Mouse (Mus musculus) splenic B cell, adult 2 months (primary cell): ENCODE measurements around the gene A630023A22Rik.

Source experiments
- DNase-seq: peaks from one replicate; pipeline ENCODE4 v3.0.0-alpha.2; 2011; ENCODE audit warnings: low read depth, low spot score
- H3K27me3 ChIP-seq: 2 replicates; pipeline ENCODE4 v1.6.1; 2012; ENCODE audit warnings: mild to moderate bottlenecking, low read length, moderate library complexity, mixed read lengths; ENCODE audit not compliant: control insufficient read depth, poor library complexity, insufficient read depth, severe bottlenecking
- H3K36me3 ChIP-seq: 2 replicates; pipeline ENCODE4 v1.6.1; 2012; ENCODE audit warnings: mild to moderate bottlenecking, low read length, moderate library complexity, mixed read lengths; ENCODE audit not compliant: control insufficient read depth, poor library complexity, insufficient read depth, severe bottlenecking

The A630023A22Rik gene

DNA sequence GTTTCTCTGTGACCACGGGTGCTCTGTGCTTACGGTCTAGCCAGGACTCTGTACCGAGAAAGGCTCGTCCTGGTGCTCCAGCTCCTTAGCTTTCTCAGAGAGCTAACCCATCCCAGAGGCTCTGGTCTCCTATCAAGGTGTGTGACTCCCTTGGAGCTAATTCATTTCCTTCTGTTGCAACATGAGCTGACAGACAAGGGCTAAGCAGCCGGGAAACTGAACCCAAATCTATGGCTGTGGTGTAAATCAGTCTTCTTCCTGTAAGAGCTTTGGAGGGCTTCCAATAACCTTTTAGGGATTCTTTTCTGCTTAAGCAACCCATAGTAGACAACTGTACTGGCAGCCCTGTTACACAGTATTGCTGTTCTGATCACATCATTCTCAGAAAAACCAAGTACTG, at the start of gene A630023A22Rik:
Gene A630023A22Rik (minus strand): TSS at position 154 of the 400 bp plus-strand sequence.
- Histone ChIP-seq H3K36me3 (no peaks in the 10 kb centered on the region), H3K27me3 (no peaks in the 10 kb centered on the region)
- DNase-seq = no peak

GRCm38 (mm10) chr14:34152342-34152741, 49.8 kb upstream of the A630023A22Rik start, which contains the start of gene Npy4r:
Gene Npy4r, minus strand, starts transcription at chr14:34152489.
- no peak for DNase-seq
- Histone ChIP-seq H3K36me3 (no peaks in the 10 kb centered on the region), H3K27me3 (no peaks in the 10 kb centered on the region)

- no peak for DNase-seq
- Histone ChIP-seq H3K36me3 (no peaks in the 10 kb centered on the region), H3K27me3 (no peaks in the 10 kb centered on the region)
These were observed 40.4 kb upstream of the A630023A22Rik start for GRCm38 (mm10) chr14:34142915-34143314.

- H3K27me3 ChIP-seq = no peaks in the 10 kb centered on the region
These were observed 39.8 kb upstream of the A630023A22Rik start for GRCm38 (mm10) chr14:34142316-34142715.

DNA sequence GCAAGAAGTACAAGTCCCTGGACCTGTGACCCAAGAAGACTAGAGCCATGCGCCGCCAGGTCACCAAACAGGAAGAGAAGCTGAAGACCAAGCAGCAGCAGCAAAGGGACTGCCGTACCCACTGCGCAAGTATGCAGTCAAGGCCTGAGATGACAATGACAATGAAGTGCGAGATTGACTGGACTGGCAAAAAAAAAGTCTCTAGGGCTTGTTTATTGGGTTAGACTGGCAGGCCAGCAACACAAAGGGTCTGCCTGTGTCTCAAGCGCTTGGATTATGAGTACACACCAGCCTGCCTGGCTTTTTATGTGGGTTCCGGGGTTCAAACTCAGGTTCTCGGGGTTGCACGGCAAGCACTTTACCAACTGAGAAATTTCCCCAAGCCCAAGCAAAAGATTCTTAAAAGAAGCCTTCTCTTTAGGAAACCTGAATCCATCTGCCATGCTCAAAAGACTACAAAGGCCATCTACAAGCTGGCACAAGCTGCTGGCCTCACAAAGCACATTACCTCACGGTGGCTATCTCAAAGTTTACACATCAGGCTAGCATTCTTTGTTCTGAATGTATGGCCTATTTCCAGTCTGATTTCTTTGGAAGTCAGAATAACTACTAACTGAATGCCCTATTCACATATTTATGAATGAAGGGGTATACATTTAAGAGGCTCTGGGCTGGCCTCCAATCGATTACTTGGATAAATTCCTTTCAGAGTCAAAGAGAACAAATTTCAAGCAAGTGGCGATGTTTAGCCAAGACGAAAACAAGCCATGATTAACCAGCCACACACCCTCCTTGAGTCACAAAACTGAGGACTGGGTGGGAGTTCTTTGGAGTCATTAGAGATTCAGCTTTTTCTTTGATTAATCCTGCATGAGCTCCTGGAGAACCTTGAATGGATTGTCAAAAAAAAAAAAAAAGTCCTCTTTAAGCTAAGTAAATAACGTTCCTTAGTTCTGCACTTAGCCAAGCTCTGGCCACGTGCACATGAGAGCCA, 37.4 kb upstream of the A630023A22Rik start:
- Histone ChIP-seq H3K36me3 (no peaks in the 10 kb centered on the region), H3K27me3 (no peaks in the 10 kb centered on the region)
- DNase-seq = no peak

More at GRCm38 (mm10) chr14:34142316-34142715, 39.8 kb upstream of the A630023A22Rik start:
- H3K36me3 ChIP-seq = no peaks in the 10 kb centered on the region
- DNase-seq = no peak

DNA sequence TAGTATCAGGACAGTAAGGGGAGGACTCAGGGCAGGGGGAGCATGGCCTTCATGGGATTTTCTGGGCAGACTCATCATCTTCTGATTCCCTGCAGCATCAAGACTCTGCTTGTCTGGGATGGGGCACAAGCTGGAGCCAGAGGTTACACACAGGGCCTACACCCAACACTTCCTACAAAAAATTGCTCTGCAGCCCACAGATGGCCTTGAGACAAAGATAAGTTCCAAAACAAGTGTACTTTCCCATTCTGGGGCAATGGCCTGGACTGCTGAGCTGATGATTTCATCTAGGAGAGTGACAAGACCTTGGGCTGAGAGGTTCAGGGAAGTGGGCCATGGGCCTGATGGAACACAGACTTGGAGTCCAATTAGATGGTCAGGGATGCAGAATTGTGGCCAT, 32.8 kb upstream of the A630023A22Rik start:
- H3K36me3 ChIP-seq = no peaks in the 10 kb centered on the region
- no peak for DNase-seq
- H3K27me3 ChIP-seq = no peaks in the 10 kb centered on the region

DNA sequence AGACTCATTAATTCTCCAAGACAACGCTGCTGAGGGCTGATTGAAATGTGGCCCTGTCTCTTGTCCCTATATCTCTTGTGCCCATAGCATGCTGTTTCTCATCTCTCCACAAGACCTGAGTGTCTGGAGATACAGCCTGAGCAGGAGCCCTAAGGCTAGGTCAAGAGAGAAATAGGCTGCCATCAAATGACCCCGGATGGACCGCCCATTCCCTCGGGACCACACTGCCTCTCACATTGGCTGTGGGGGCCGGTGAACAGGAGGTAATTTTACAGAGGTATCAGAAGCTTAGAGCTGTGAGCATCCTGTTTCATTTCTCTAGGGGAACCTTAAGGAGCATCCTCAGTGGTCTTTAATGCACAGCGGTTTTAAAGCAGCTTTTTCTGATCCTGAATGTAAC, 28.7 kb upstream of the A630023A22Rik start:
- DNase-seq = no peak
- H3K36me3 ChIP-seq = no peaks in the 10 kb centered on the region
- no peaks in the 10 kb centered on the region for H3K27me3 ChIP-seq

DNA sequence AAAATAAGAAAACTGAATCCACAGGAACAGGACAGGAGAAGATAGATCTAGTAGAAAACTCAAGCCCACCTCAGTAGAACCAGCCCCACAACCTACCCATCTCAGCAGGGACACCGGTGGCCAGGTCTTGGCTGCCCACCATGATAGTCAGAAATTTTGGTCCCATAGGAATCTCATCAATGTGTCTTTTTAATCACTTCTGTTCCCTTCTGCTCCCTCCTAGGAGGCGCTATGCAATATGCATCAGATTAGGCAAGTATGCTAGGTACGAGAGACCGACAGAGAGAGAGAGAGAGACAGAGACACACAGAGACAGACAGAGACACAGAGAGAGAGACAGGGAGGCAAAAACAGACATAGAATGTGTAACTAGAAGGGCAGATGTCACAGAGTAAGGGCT, 19.1 kb upstream of the A630023A22Rik start:
- no peak for DNase-seq
- Histone ChIP-seq H3K27me3 (no peaks in the 10 kb centered on the region; the same call in 1 of the 2 replicates), H3K36me3 (no peaks in the 10 kb centered on the region)

GRCm38 (mm10) chr14:34120923-34121351, 18.4 kb upstream of the A630023A22Rik start:
- H3K27me3 ChIP-seq = no peaks in the 10 kb centered on the region; the same call in 1 of the 2 replicates
- no peaks in the 10 kb centered on the region for H3K36me3 ChIP-seq
- DNase-seq = no peak

DNA sequence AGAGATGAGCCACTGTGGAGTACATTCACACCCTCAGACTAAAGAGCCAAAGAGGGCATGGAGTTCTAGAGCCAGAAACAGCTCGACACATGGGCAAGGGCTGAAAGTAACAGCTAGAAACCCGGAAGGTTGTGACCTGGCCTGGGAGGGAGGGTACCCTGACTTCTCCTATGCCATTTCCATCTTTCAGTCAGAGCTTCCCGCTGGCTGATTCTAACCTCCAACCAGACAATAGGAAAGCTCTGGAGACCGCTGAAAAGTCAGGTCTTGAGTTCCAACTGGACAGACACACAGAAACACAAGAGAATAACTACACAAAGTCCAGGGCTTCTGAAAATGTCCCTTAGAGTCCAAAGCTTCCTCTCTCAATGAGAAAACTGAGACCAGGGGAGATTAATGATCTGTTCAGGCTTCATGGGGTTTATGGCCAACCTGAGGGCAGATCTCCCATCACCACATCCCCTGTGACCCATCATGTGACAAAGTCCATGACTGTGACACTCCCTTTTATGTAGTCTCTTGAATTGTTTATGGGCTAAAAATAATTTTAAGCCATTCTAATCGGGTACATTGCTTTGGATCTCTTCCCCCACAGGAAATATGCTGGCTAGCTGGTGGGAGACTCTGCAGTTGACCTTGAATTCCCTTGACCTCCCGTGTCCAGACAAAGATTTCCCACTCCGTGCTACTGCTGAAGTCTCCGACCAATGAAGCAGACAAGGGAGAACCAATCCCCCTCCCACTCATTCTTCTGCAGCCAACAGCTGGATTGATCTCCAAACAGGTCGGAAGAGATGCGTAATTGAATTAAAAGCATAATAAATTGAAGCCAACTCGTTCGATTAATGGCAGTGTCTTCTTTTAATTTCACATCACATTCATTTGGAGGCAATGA, 17.7 kb upstream of the A630023A22Rik start:
- DNase-seq = no peak
- H3K27me3 ChIP-seq = no peaks in the 10 kb centered on the region; the same call in 1 of the 2 replicates
- no peaks in the 10 kb centered on the region for H3K36me3 ChIP-seq

- H3K27me3 ChIP-seq = no peaks in the 10 kb centered on the region; the same call in 1 of the 2 replicates
- no peaks in the 10 kb centered on the region for H3K36me3 ChIP-seq
- DNase-seq = no peak
These were observed 16.6 kb upstream of the A630023A22Rik start for GRCm38 (mm10) chr14:34119046-34119723.

DNA sequence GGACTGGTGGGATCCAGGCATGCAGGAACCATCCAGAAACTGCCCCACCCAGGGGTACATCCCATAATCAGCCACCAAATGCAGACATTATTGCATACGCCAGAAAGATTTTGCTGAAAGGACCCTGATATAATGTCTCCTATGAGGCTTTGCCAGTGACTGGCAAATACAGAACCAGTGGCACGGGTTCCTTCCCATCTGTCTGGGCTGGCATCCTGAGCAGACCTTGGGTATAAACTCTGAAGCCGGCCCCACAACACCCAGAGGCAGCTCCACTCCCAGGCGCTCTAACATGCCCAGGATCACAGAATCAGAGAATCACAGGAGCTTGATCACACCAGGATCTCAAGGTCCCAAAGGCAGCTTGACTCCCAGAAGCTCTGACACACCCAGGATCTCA, 11.8 kb upstream of the A630023A22Rik start:
- Histone ChIP-seq H3K27me3 (no peaks in the 10 kb centered on the region), H3K36me3 (no peaks in the 10 kb centered on the region)
- no peak for DNase-seq

GRCm38 (mm10) chr14:34107594-34107993, 5.0 kb upstream of the A630023A22Rik start:
- DNase-seq = no peak
- H3K36me3 ChIP-seq = no peaks in the 10 kb centered on the region
- no peaks in the 10 kb centered on the region for H3K27me3 ChIP-seq

GRCm38 (mm10) chr14:34106389-34107062, 4.0 kb upstream of the A630023A22Rik start:
- Histone ChIP-seq H3K27me3 (no peaks in the 10 kb centered on the region), H3K36me3 (no peaks in the 10 kb centered on the region)
- peak; percentile 6 for DNase-seq
